Mouse (Mus musculus) liver, embryonic 16.5 days (tissue): ENCODE results near the gene Cyfip1. TPM values are rescaled to one million over a fixed set of nuclear protein-coding genes. Genes with fewer than 3 reads are reported as not detected.

Experiments
- ATAC-seq: fragments of 200-750 bp; cut with Nextera tagmentation; 2 replicates; pipeline ENCODE4 v1.8.0; 2017; ENCODE audit warnings: low read depth, mild to moderate bottlenecking, moderate number of reproducible peaks, moderate library complexity
- H3K27ac ChIP-seq: fragments of 300-500 bp; sonication (generic); 2 replicates; pipeline ENCODE4 v1.5.1; 2014; ENCODE audit warnings: mild to moderate bottlenecking, low read length
- H3K27me3 ChIP-seq: fragments of 300-500 bp; sonication (generic); 2 replicates; pipeline ENCODE4 v1.6.1; 2014; ENCODE audit warnings: low read depth, low read length, mixed read lengths; ENCODE audit not compliant: control insufficient read depth, insufficient read depth
- H3K36me3 ChIP-seq: fragments of 300-500 bp; sonication (generic); 2 replicates; pipeline ENCODE4 v1.6.1; 2014; ENCODE audit warnings: mild to moderate bottlenecking; ENCODE audit not compliant: control insufficient read depth, insufficient read depth
- H3K4me1 ChIP-seq: fragments of 300-500 bp; sonication (generic); 2 replicates; pipeline ENCODE4 v1.6.1; 2014; ENCODE audit warnings: low read depth, low read length, mixed read lengths; ENCODE audit not compliant: control insufficient read depth
- H3K4me2 ChIP-seq: fragments of 300-500 bp; sonication (generic); 2 replicates; pipeline ENCODE4 v1.6.1; 2014; ENCODE audit warnings: low read depth, low read length, mixed read lengths
- H3K4me3 ChIP-seq: fragments of 300-500 bp; sonication (generic); 2 replicates; pipeline ENCODE4 v1.5.1; 2014; ENCODE audit warnings: low read depth, mild to moderate bottlenecking, low read length
- H3K9ac ChIP-seq: fragments of 300-500 bp; sonication (generic); 2 replicates; pipeline ENCODE4 v1.6.1; 2014; ENCODE audit warnings: low read depth, low read length
- H3K9me3 ChIP-seq: fragments of 300-500 bp; sonication (generic); replicated peaks from 2 replicates; pipeline ENCODE4 v1.6.1; 2016; ENCODE audit warnings: low read length; ENCODE audit not compliant: control insufficient read depth
- WGBS: fragments of 180-500 bp; shearing (Covaris S2); extraction: QIAGEN DNeasy Blood & Tissue Kit; methylation state at CpG from one replicate; pipeline ENCODE4 v1.1.7; 2014; ENCODE audit not compliant: insufficient replicate concordance; 5-methylcytosine and 5-hydroxymethylcytosine counted together
- polyA plus RNA-seq: library from polyadenylated mRNA; unstranded; fragments of >200 nt; fragmentation: Nextera tagmentation; extraction: Ambion mirVana; gene quantifications from 2 replicates; pipeline ENCODE4 v1.2.1, GENCODE M21; 2015

Cyfip1 gene
- polyA plus RNA-seq, 1 experiment from 2014 or later: 17.5 TPM

- ATAC-seq: peak; percentile 93
- Histone ChIP-seq H3K4me2 (peak overlapping the region; percentile 80), H3K4me1 (peaks cover 3% of the 10 kb centered on the region; the same call in 1 of the 2 replicates), H3K9ac (peak overlapping the region; percentile 78), H3K36me3 (no peaks in the 10 kb centered on the region), H3K4me3 (peak overlapping the region; percentile 77), H3K9me3 (no peaks in the 10 kb centered on the region), H3K27me3 (no peaks in the 10 kb centered on the region), H3K27ac (peak overlapping the region; percentile 75)
- WGBS: 1% methylated on average over 40 of the region's 47 CpGs
Observed at GRCm38 (mm10) chr7:55841977-55842503, 495 bp downstream of the Cyfip1 start.

- Histone ChIP-seq H3K9ac (peak overlapping the region; percentile 78), H3K4me1 (peaks cover 3% of the 10 kb centered on the region; the same call in 1 of the 2 replicates), H3K27ac (peak overlapping the region; percentile 75), H3K36me3 (no peaks in the 10 kb centered on the region), H3K9me3 (no peaks in the 10 kb centered on the region), H3K27me3 (no peaks in the 10 kb centered on the region), H3K4me3 (peak overlapping the region; percentile 77), H3K4me2 (peak overlapping the region; percentile 80)
- under 1% methylated on average over 40 of the region's 40 CpGs for WGBS
- peak; percentile 22; the same call in 1 of the 2 replicates for ATAC-seq
Observed at GRCm38 (mm10) chr7:55842504-55843152, 1.1 kb downstream of the Cyfip1 start.

- no peak overlapping the region for H3K27ac ChIP-seq
- no peak for ATAC-seq
- no peaks in the 10 kb centered on the region for H3K9me3 ChIP-seq
- no peaks in the 10 kb centered on the region for H3K36me3 ChIP-seq
- H3K4me3 ChIP-seq: no peak overlapping the region
- WGBS: 59% methylated on average over 9 of the region's 9 CpGs
- no peak overlapping the region for H3K4me2 ChIP-seq
- H3K27me3 ChIP-seq: no peaks in the 10 kb centered on the region
- H3K4me1 ChIP-seq: peaks cover 3% of the 10 kb centered on the region; the same call in 1 of the 2 replicates
- no peak overlapping the region for H3K9ac ChIP-seq
Observed at GRCm38 (mm10) chr7:55846606-55847312, 5.2 kb downstream of the Cyfip1 start.

GRCm38 (mm10) chr7:55849948-55850571 lies 8.5 kb downstream of the Cyfip1 start:
- Histone ChIP-seq H3K9ac (no peak overlapping the region), H3K4me3 (no peak overlapping the region), H3K4me1 (no peaks in the 10 kb centered on the region; the same call in 1 of the 2 replicates), H3K27ac (no peak overlapping the region), H3K4me2 (no peak overlapping the region), H3K9me3 (no peaks in the 10 kb centered on the region), H3K36me3 (no peaks in the 10 kb centered on the region), H3K27me3 (no peaks in the 10 kb centered on the region)
- 70% methylated on average over 14 of the region's 14 CpGs for WGBS
- no peak for ATAC-seq

- no peaks in the 10 kb centered on the region for H3K36me3 ChIP-seq
- no peak overlapping the region for H3K27ac ChIP-seq
- H3K4me1 ChIP-seq: no peaks in the 10 kb centered on the region; the same call in 1 of the 2 replicates
- no peak overlapping the region for H3K4me3 ChIP-seq
- no peak overlapping the region for H3K9ac ChIP-seq
- ATAC-seq: no peak
- H3K27me3 ChIP-seq: no peaks in the 10 kb centered on the region
- no peak overlapping the region for H3K4me2 ChIP-seq
- H3K9me3 ChIP-seq: no peaks in the 10 kb centered on the region
- WGBS: 39% methylated on average over 3 of the region's 3 CpGs
Observed at GRCm38 (mm10) chr7:55852787-55853186, 11.2 kb downstream of the Cyfip1 start.

GRCm38 (mm10) chr7:55855597-55855996 lies 14.1 kb downstream of the Cyfip1 start:
- Histone ChIP-seq H3K36me3 (no peaks in the 10 kb centered on the region), H3K9me3 (no peaks in the 10 kb centered on the region)
- 32% methylated on average over 3 of the region's 3 CpGs for WGBS

GRCm38 (mm10) chr7:55856741-55857140 lies 15.2 kb downstream of the Cyfip1 start:
- Histone ChIP-seq H3K4me1 (no peaks in the 10 kb centered on the region; the same call in 1 of the 2 replicates), H3K27me3 (no peaks in the 10 kb centered on the region), H3K4me2 (no peak overlapping the region), H3K9ac (no peak overlapping the region), H3K27ac (no peak overlapping the region), H3K9me3 (no peaks in the 10 kb centered on the region), H3K36me3 (no peaks in the 10 kb centered on the region), H3K4me3 (no peak overlapping the region)
- 68% methylated on average over 4 of the region's 4 CpGs for whole genome bisulfite sequencing
- ATAC-seq: no peak

More at GRCm38 (mm10) chr7:55855597-55855996, 14.1 kb downstream of the Cyfip1 start:
- no peak for ATAC-seq
- Histone ChIP-seq H3K27ac (no peak overlapping the region), H3K4me2 (no peak overlapping the region), H3K4me1 (no peaks in the 10 kb centered on the region; the same call in 1 of the 2 replicates), H3K9ac (no peak overlapping the region), H3K4me3 (no peak overlapping the region), H3K27me3 (no peaks in the 10 kb centered on the region)

GRCm38 (mm10) chr7:55857729-55858128 lies 16.2 kb downstream of the Cyfip1 start:
- Histone ChIP-seq H3K27ac (no peak overlapping the region), H3K9ac (no peak overlapping the region), H3K9me3 (no peaks in the 10 kb centered on the region), H3K36me3 (no peaks in the 10 kb centered on the region), H3K4me1 (no peaks in the 10 kb centered on the region; the same call in 1 of the 2 replicates), H3K4me3 (no peak overlapping the region), H3K27me3 (no peaks in the 10 kb centered on the region), H3K4me2 (no peak overlapping the region)
- ATAC-seq: no peak
- 38% methylated on average over 2 of the region's 2 CpGs for WGBS
